Mouse (Mus musculus) v-Abl transformed pro-B cells (cell line): ENCODE measurements around the gene Agbl4.

Experiments
- in situ Hi-C, 2 experiments: fragments of 400-800 bp; cut with MboI; formaldehyde crosslinking; loops; one replicate each; pipeline ENCODE4 v1.15.1; 2025; ENCODE audit not compliant: unreplicated experiment in 2 of 2

Gene Agbl4

GRCm38 (mm10) chr4:111638948-111639708 lies 1241.7 kb downstream of the Agbl4 start:
- in situ Hi-C loops, result no loop called here

GRCm38 (mm10) chr4:111645117-111645830 lies 1247.8 kb downstream of the Agbl4 start:
- in situ Hi-C loops, result no loop called here

GRCm38 (mm10) chr4:111645831-111646166 lies 1248.3 kb downstream of the Agbl4 start:
- in situ Hi-C loops, result no loop called here

GRCm38 (mm10) chr4:111653451-111653850 lies 1256.0 kb downstream of the Agbl4 start:
- in situ Hi-C loops, result no loop called here

GRCm38 (mm10) chr4:111663730-111664129 lies 1266.3 kb downstream of the Agbl4 start:
- in situ Hi-C loops, result no loop called here

- in situ Hi-C loops, result no loop called here
Measured at GRCm38 (mm10) chr4:111664146-111664545, 1266.7 kb downstream of the Agbl4 start.

GRCm38 (mm10) chr4:111666713-111667112 lies 1269.3 kb downstream of the Agbl4 start:
- in situ Hi-C loops, result no loop called here

- in situ Hi-C loops, result no loop called here
Measured at GRCm38 (mm10) chr4:111669369-111669768, 1271.9 kb downstream of the Agbl4 start.

- in situ Hi-C loops, result no loop called here
Measured at GRCm38 (mm10) chr4:111670566-111671421, 1273.3 kb downstream of the Agbl4 start.

GRCm38 (mm10) chr4:111671440-111671839 lies 1274.0 kb downstream of the Agbl4 start:
- in situ Hi-C loops, result no loop called here

- in situ Hi-C loops, result no loop called here
Measured at GRCm38 (mm10) chr4:111673904-111674303, 1276.4 kb downstream of the Agbl4 start.

- in situ Hi-C loops, result loop anchor here in 1 of 2 experiments (5.0 kb wide), 1 partner anchor 1650 kb away; no protein-coding TSS in a partner anchor
Measured at GRCm38 (mm10) chr4:111681926-111682325, 1284.5 kb downstream of the Agbl4 start.

GRCm38 (mm10) chr4:111682793-111683192 lies 1285.3 kb downstream of the Agbl4 start:
- in situ Hi-C loops, result loop anchor here in 1 of 2 experiments (5.0 kb wide), 1 partner anchor 1650 kb away; no protein-coding TSS in a partner anchor

- in situ Hi-C loops, result loop anchor here in 1 of 2 experiments (5.0 kb wide), 1 partner anchor 1652 kb away; no protein-coding TSS in a partner anchor
Measured at GRCm38 (mm10) chr4:111683843-111684242, 1286.4 kb downstream of the Agbl4 start.

GRCm38 (mm10) chr4:111685951-111686350 lies 1288.5 kb downstream of the Agbl4 start:
- in situ Hi-C loops, result loop anchor here (5.0 kb wide), 2 partner anchors 196 to 201 kb away; no protein-coding TSS in a partner anchor

- in situ Hi-C loops, result loop anchor here (5.0 kb wide), 2 partner anchors 195 to 200 kb away; no protein-coding TSS in a partner anchor
Measured at GRCm38 (mm10) chr4:111686951-111687350, 1289.5 kb downstream of the Agbl4 start.

GRCm38 (mm10) chr4:111687613-111688012 lies 1290.2 kb downstream of the Agbl4 start:
- in situ Hi-C loops, result loop anchor here (5.0 kb wide), 2 partner anchors 195 to 200 kb away; no protein-coding TSS in a partner anchor

GRCm38 (mm10) chr4:111691057-111691543 lies 1293.6 kb downstream of the Agbl4 start:
- in situ Hi-C loops, result no loop called here

- in situ Hi-C loops, result no loop called here
Measured at GRCm38 (mm10) chr4:111701381-111701780, 1303.9 kb downstream of the Agbl4 start.

GRCm38 (mm10) chr4:111704126-111704525 lies 1306.7 kb downstream of the Agbl4 start:
- in situ Hi-C loops, result no loop called here
